Mouse (Mus musculus): Measurements from ENCODE around the gene Sephs2.

DNA sequence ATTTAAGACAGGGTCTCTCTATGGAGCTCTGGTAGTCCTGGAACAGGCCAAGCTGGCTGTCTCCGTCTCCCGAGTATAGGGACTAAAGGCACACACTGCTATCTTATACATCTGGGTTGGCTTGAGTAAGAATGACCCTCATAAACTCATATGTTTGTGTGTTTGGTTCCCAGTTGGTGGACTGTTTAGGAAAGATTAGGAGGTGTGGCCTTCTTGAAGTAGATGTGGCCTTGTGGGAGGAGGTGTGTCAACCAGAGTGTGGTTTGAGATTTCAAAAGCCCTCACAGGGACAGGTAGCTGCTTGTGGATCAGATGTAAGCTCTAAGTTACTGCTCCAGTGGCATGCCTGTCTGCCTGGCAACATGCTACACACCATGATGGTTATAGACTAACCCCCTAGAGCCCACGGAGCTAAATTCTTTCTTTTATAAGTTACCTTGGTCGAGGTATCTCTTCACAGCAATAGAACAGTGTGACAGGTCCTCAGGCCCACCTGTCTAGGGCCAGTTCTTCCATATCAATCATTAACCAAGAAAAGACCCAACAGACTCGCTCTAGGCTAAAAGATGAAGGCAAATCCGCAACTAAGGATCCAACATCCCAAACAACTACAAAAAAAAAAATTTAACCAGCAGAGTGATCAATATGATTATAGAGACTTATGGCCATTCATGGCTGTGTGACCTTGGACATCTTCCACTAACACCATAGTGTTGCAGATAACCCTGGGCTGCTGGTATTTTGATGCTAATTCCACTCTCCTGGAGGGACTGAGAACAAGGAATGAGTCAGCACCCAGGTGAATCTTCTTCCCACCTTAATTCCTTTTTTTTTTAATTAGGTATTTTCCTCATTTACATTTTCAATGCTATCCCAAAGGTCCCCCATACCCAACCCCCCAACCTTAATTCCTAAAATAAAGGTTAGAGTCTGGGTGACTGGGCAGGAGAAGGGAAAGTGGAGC is 50.1 kb downstream of the Sephs2 start:
- TF ChIP-seq CTCF (IDR thresholded peaks at IDR 0.05; ENCODE audit: control insufficient read depth, insufficient read depth, insufficient read length), result no peak
- TF ChIP-seq MYOD1 (IDR thresholded peaks at IDR 0.05; ENCODE audit: control insufficient read depth, insufficient read length, low read depth), result no peak
- TF ChIP-seq CEBPB (IDR thresholded peaks at IDR 0.05; ENCODE audit: low read depth), result no peak
- no peak for TF ChIP-seq MAX (IDR thresholded peaks at IDR 0.05)
- no peak for TF ChIP-seq USF1 (IDR thresholded peaks at IDR 0.05; ENCODE audit: low read depth)

Measured in C2C12 (cell line).